Mouse (Mus musculus) forebrain, embryonic 10.5 days (tissue): Measurements from ENCODE around the gene Hhat. TPM values are rescaled to one million over a fixed set of nuclear protein-coding genes. Genes with fewer than 3 reads are reported as not detected.

Experiments used
- polyA plus RNA-seq: library from polyadenylated mRNA; unstranded; fragments of >200 nt; fragmentation: Nextera tagmentation; extraction: Ambion mirVana; gene quantifications from 2 replicates; pipeline ENCODE4 v1.2.1, GENCODE M21; 2016

Gene Hhat
- polyA plus RNA-seq, 1 experiment from 2014 or later = 7.6 TPM

Other genes starting within 250 kb of the Hhat start
- 13.1 TPM in 2 replicates for gene Sertad4, start 84.5 kb upstream of the Hhat start, polyA plus RNA-seq